Mouse (Mus musculus): ENCODE results near the gene Gm42906. TPM values are rescaled to one million over a fixed set of nuclear protein-coding genes. Genes with fewer than 3 reads are reported as not detected.
A peak's percentile ranks its signal among the peaks of the same experiment; 100 is the strongest.

Gm42906 gene
- polyA plus RNA-seq, 1 experiment from 2014 or later, result not detected

GRCm38 (mm10) chr5:151054100-151054742, 373.7 kb downstream of the Gm42906 start:
- ATAC-seq (ENCODE audit: insufficient read depth), result peak; percentile 82
- Histone ChIP-seq H3K4me2 (no peak overlapping the region; the same call in 1 of the 2 replicates), H3K27ac (ENCODE audit: low read depth) (peak overlapping the region; percentile 78), H3K9ac (no peak overlapping the region), H3K36me3 (ENCODE audit: insufficient read depth) (peaks cover 36% of the 10 kb centered on the region), H3K4me3 (ENCODE audit: low read depth, low read length) (no peak overlapping the region), H3K27me3 (ENCODE audit: insufficient read depth, low read length) (no peaks in the 10 kb centered on the region), H3K9me3 (ENCODE audit: low read depth, low read length) (peaks cover 4% of the 10 kb centered on the region; the same call in 1 of the 2 replicates), H3K4me1 (ENCODE audit: insufficient read depth) (peaks cover 21% of the 10 kb centered on the region; the same call in 1 of the 2 replicates)
- DNase-seq, result peak; percentile 65
- TF ChIP-seq CTCF (IDR thresholded peaks at IDR 0.05; ENCODE audit: low read depth), result no peak
- WGBS, result 11% methylated on average over 7 of the region's 7 CpGs

- 0 out of 2 replicates have a peak, but pooled peaks have one; percentile 23 for TF ChIP-seq CTCF (IDR thresholded peaks at IDR 0.05; ENCODE audit: low read depth)
- ATAC-seq (ENCODE audit: insufficient read depth) (no peak), DNase-seq (no peak)
- Histone ChIP-seq H3K4me1 (ENCODE audit: insufficient read depth) (peaks cover 19% of the 10 kb centered on the region; the same call in 1 of the 2 replicates), H3K4me3 (ENCODE audit: low read depth, low read length) (no peak overlapping the region), H3K9me3 (ENCODE audit: low read depth, low read length) (peaks cover 4% of the 10 kb centered on the region; the same call in 1 of the 2 replicates), H3K27ac (ENCODE audit: low read depth) (peak overlapping the region; percentile 78), H3K36me3 (ENCODE audit: insufficient read depth) (peaks cover 36% of the 10 kb centered on the region), H3K4me2 (no peak overlapping the region), H3K27me3 (ENCODE audit: insufficient read depth, low read length) (no peaks in the 10 kb centered on the region), H3K9ac (no peak overlapping the region)
- 66% methylated on average over 5 of the region's 5 CpGs for WGBS
Measured at GRCm38 (mm10) chr5:151053190-151053589, 374.8 kb downstream of the Gm42906 start.

GRCm38 (mm10) chr5:151052331-151052730, 375.6 kb downstream of the Gm42906 start:
- no peak for TF ChIP-seq CTCF (IDR thresholded peaks at IDR 0.05; ENCODE audit: low read depth)
- DNase-seq, result no peak
- Histone ChIP-seq H3K9me3 (ENCODE audit: low read depth, low read length) (peaks cover 4% of the 10 kb centered on the region; the same call in 1 of the 2 replicates), H3K4me2 (no peak overlapping the region), H3K27ac (ENCODE audit: low read depth) (no peak overlapping the region), H3K9ac (no peak overlapping the region), H3K27me3 (ENCODE audit: insufficient read depth, low read length) (no peaks in the 10 kb centered on the region), H3K4me1 (ENCODE audit: insufficient read depth) (peaks cover 16% of the 10 kb centered on the region; the same call in 1 of the 2 replicates), H3K4me3 (ENCODE audit: low read depth, low read length) (no peak overlapping the region), H3K36me3 (ENCODE audit: insufficient read depth) (peaks cover 43% of the 10 kb centered on the region)
- ATAC-seq (ENCODE audit: insufficient read depth), result no peak
- 94% methylated on average over 8 of the region's 8 CpGs for WGBS

- WGBS, result 68% methylated on average over 12 of the region's 12 CpGs
- H3K9me3 ChIP-seq (ENCODE audit: low read depth, low read length), result peaks cover 4% of the 10 kb centered on the region; the same call in 1 of the 2 replicates
- H3K4me1 ChIP-seq (ENCODE audit: insufficient read depth), result no peaks in the 10 kb centered on the region
- TF ChIP-seq CTCF (IDR thresholded peaks at IDR 0.05; ENCODE audit: low read depth), result no peak
- H3K36me3 ChIP-seq (ENCODE audit: insufficient read depth), result peaks cover 80% of the 10 kb centered on the region
- DNase-seq (no peak), ATAC-seq (ENCODE audit: insufficient read depth) (no peak)
- peak overlapping the region; percentile 42; the same call in 1 of the 2 replicates for H3K27ac ChIP-seq (ENCODE audit: low read depth)
- H3K27me3 ChIP-seq (ENCODE audit: insufficient read depth, low read length), result no peaks in the 10 kb centered on the region
- no peak overlapping the region for H3K9ac ChIP-seq
- H3K4me2 ChIP-seq, result no peak overlapping the region
- no peak overlapping the region for H3K4me3 ChIP-seq (ENCODE audit: low read depth, low read length)
Measured at GRCm38 (mm10) chr5:151047488-151047887, 380.5 kb downstream of the Gm42906 start.

- Histone ChIP-seq H3K9ac (no peak overlapping the region), H3K27ac (ENCODE audit: low read depth) (no peak overlapping the region), H3K36me3 (ENCODE audit: insufficient read depth) (peaks cover 80% of the 10 kb centered on the region), H3K4me2 (no peak overlapping the region), H3K27me3 (ENCODE audit: insufficient read depth, low read length) (no peaks in the 10 kb centered on the region), H3K4me1 (ENCODE audit: insufficient read depth) (no peaks in the 10 kb centered on the region), H3K4me3 (ENCODE audit: low read depth, low read length) (no peak overlapping the region), H3K9me3 (ENCODE audit: low read depth, low read length) (peaks cover under 1% of the 10 kb centered on the region; the same call in 1 of the 2 replicates)
- 78% methylated on average over 7 of the region's 7 CpGs for WGBS
- no peak for DNase-seq
- ATAC-seq (ENCODE audit: insufficient read depth), result no peak
- TF ChIP-seq CTCF (IDR thresholded peaks at IDR 0.05; ENCODE audit: low read depth), result no peak
Measured at GRCm38 (mm10) chr5:151046917-151047316, 381.0 kb downstream of the Gm42906 start.

GRCm38 (mm10) chr5:151046131-151046530, 381.8 kb downstream of the Gm42906 start:
- ATAC-seq (ENCODE audit: insufficient read depth), result no peak
- Histone ChIP-seq H3K36me3 (ENCODE audit: insufficient read depth) (peaks cover 85% of the 10 kb centered on the region), H3K4me1 (ENCODE audit: insufficient read depth) (no peaks in the 10 kb centered on the region), H3K9me3 (ENCODE audit: low read depth, low read length) (no peaks in the 10 kb centered on the region), H3K4me2 (no peak overlapping the region), H3K27ac (ENCODE audit: low read depth) (no peak overlapping the region), H3K27me3 (ENCODE audit: insufficient read depth, low read length) (no peaks in the 10 kb centered on the region), H3K4me3 (ENCODE audit: low read depth, low read length) (no peak overlapping the region), H3K9ac (no peak overlapping the region)
- no peak for DNase-seq
- TF ChIP-seq CTCF (IDR thresholded peaks at IDR 0.05; ENCODE audit: low read depth), result no peak
- 89% methylated on average over 6 of the region's 6 CpGs for WGBS

- H3K27me3 ChIP-seq (ENCODE audit: insufficient read depth, low read length), result no peaks in the 10 kb centered on the region
- WGBS, result 77% methylated on average over 5 of the region's 5 CpGs
- no peak overlapping the region for H3K4me3 ChIP-seq (ENCODE audit: low read depth, low read length)
- H3K36me3 ChIP-seq (ENCODE audit: insufficient read depth), result peaks cover 88% of the 10 kb centered on the region
- TF ChIP-seq CTCF (IDR thresholded peaks at IDR 0.05; ENCODE audit: low read depth), result no peak
- DNase-seq (no peak), ATAC-seq (ENCODE audit: insufficient read depth) (no peak)
- H3K9me3 ChIP-seq (ENCODE audit: low read depth, low read length), result no peaks in the 10 kb centered on the region
- no peak overlapping the region for H3K27ac ChIP-seq (ENCODE audit: low read depth)
- no peak overlapping the region for H3K4me2 ChIP-seq
- H3K9ac ChIP-seq, result no peak overlapping the region
- H3K4me1 ChIP-seq (ENCODE audit: insufficient read depth), result no peaks in the 10 kb centered on the region
Measured at GRCm38 (mm10) chr5:151042911-151043310, 385.1 kb downstream of the Gm42906 start.

Measured in lung, embryonic 14.5 days (tissue).